Mouse (Mus musculus): Measurements from ENCODE around the gene Tm6sf1. TPM values are rescaled to one million over a fixed set of nuclear protein-coding genes. Genes with fewer than 3 reads are reported as not detected.

Gene Tm6sf1
- total and polyA plus RNA-seq, 3 experiments = 0.28 to 0.93 (median 0.57) TPM

- dilution Hi-C loops (cut with MboI; ENCODE audit: extremely low pct_ligation_motif_present, extremely low pct_unique_long_range_greater_than_20kb, low sequenced_read_pairs) (no loop called here), in situ Hi-C loops (cut with MboI; ENCODE audit: low pct_ligation_motif_present, low pct_unique_long_range_greater_than_20kb, low sequenced_read_pairs) (no loop called here)
- no peaks in the 10 kb centered on the region for H3K79me2 ChIP-seq (replicated peaks; ENCODE audit: control insufficient read depth, extremely low read depth, insufficient read depth, poor library complexity, severe bottlenecking)
- H3K27ac ChIP-seq (ENCODE audit: insufficient read depth, low read depth) = no peak overlapping the region
- H3K27me3 ChIP-seq (replicated peaks) = no peaks in the 10 kb centered on the region
- H3K9me3 ChIP-seq (replicated peaks; ENCODE audit: low read length) = no peaks in the 10 kb centered on the region
- no peak overlapping the region for H3K4me2 ChIP-seq (ENCODE audit: insufficient read depth, low read depth, poor library complexity, severe bottlenecking)
- no peak for TF ChIP-seq ELF1 (IDR thresholded peaks at IDR 0.05; ENCODE audit: low read depth, low read length)
- no peak for TF ChIP-seq RAD21 (IDR thresholded peaks at IDR 0.05; ENCODE audit: low read depth, low read length)
- TF ChIP-seq BHLHE40 (IDR thresholded peaks at IDR 0.05; ENCODE audit: low read depth, low read length) = no peak
- no peak for TF ChIP-seq ZNF384 (IDR thresholded peaks at IDR 0.05; ENCODE audit: low read depth, low read length)
- TF ChIP-seq CTCF (conservative IDR thresholded peaks at IDR 0.05 in 1 of 2, IDR thresholded peaks at IDR 0.05 in 1 of 2; ENCODE audit: low read depth in 2 of 2, low read length in 2 of 2) = no peak
- no peak for TF ChIP-seq SIN3A (IDR thresholded peaks at IDR 0.05; ENCODE audit: low read length)
- no peak for TF ChIP-seq CHD2 (IDR thresholded peaks at IDR 0.05; ENCODE audit: low read length)
- TF ChIP-seq CHD1 (IDR thresholded peaks at IDR 0.05; ENCODE audit: low read depth, low read length) = no peak
- TF ChIP-seq UBTF (IDR thresholded peaks at IDR 0.05; ENCODE audit: low read depth, low read length) = no peak
- no peak for DNase-seq (ENCODE audit: extremely low read depth)
- peaks cover 0 to 4% of the 10 kb centered on the region in 2 experiments; a peak in 2 of 4 replicates for H3K4me1 ChIP-seq (ENCODE audit: control insufficient read depth in 1 of 2, insufficient read depth in 2 of 2)
- no peak overlapping the region for H3K4me3 ChIP-seq (replicated peaks in 1 of 3; ENCODE audit: low read depth in 2 of 3, low read length in 2 of 3, poor library complexity in 1 of 3)
- no peak overlapping the region for H3K9ac ChIP-seq (ENCODE audit: insufficient read depth, low read depth)
- H3K36me3 ChIP-seq (replicated peaks in 1 of 2; ENCODE audit: control insufficient read depth in 1 of 2, insufficient read depth in 1 of 2, low read length in 1 of 2) = no peaks in the 10 kb centered on the region
Measured at GRCm38 (mm10) chr7:81880286-81880685, 21.5 kb downstream of the Tm6sf1 start.

- TF ChIP-seq CHD1 (IDR thresholded peaks at IDR 0.05; ENCODE audit: low read depth, low read length) (no peak), TCF12 (IDR thresholded peaks at IDR 0.05; ENCODE audit: low read depth, low read length) (no peak), USF2 (conservative IDR thresholded peaks at IDR 0.05; ENCODE audit: low read depth, low read length) (no peak), IRF4 (IDR thresholded peaks at IDR 0.05; ENCODE audit: low read depth, low read length) (no peak), RCOR1 (conservative IDR thresholded peaks at IDR 0.05; ENCODE audit: low read depth, low read length) (no peak), TBP (conservative IDR thresholded peaks at IDR 0.05; ENCODE audit: low read depth, low read length) (no peak), KAT2A (IDR thresholded peaks at IDR 0.05; ENCODE audit: insufficient replicate concordance, low read length) (no peak), ELF1 (IDR thresholded peaks at IDR 0.05; ENCODE audit: low read depth, low read length) (no peak), MYC (IDR thresholded peaks at IDR 0.05; ENCODE audit: low read depth, low read length) (no peak), RAD21 (IDR thresholded peaks at IDR 0.05; ENCODE audit: low read depth, low read length) (no peak), MAZ (IDR thresholded peaks at IDR 0.05; ENCODE audit: low read depth, low read length) (no peak), MAFK (IDR thresholded peaks at IDR 0.05; ENCODE audit: insufficient replicate concordance, low read length) (no peak), CHD2 (IDR thresholded peaks at IDR 0.05; ENCODE audit: low read length) (no peak), ZMIZ1 (IDR thresholded peaks at IDR 0.05; ENCODE audit: low read depth, low read length) (no peak), POLR2A (IDR thresholded peaks at IDR 0.05; ENCODE audit: low read depth, low read length) (no peak), NELFE (IDR thresholded peaks at IDR 0.05; ENCODE audit: low read depth, low read length) (no peak), JUND (conservative IDR thresholded peaks at IDR 0.05; ENCODE audit: low read depth, low read length) (no peak)
- Histone ChIP-seq H3K4me1 (ENCODE audit: control insufficient read depth in 1 of 2, insufficient read depth in 2 of 2) (peaks cover 0 to 4% of the 10 kb centered on the region in 2 experiments; a peak in 2 of 4 replicates), H3K4me3 (replicated peaks in 1 of 3; ENCODE audit: low read depth in 2 of 3, low read length in 2 of 3, poor library complexity in 1 of 3) (no peak overlapping the region), H3K79me2 (replicated peaks; ENCODE audit: control insufficient read depth, extremely low read depth, insufficient read depth, poor library complexity, severe bottlenecking) (no peaks in the 10 kb centered on the region), H3K27ac (ENCODE audit: insufficient read depth, low read depth) (no peak overlapping the region), H3K9ac (ENCODE audit: insufficient read depth, low read depth) (no peak overlapping the region), H3K27me3 (replicated peaks) (no peaks in the 10 kb centered on the region), H3K9me3 (replicated peaks; ENCODE audit: low read length) (no peaks in the 10 kb centered on the region), H3K4me2 (ENCODE audit: insufficient read depth, low read depth, poor library complexity, severe bottlenecking) (no peak overlapping the region), H3K36me3 (replicated peaks in 1 of 2; ENCODE audit: control insufficient read depth in 1 of 2, insufficient read depth in 1 of 2, low read length in 1 of 2) (no peaks in the 10 kb centered on the region)
- dilution Hi-C loops (cut with MboI; ENCODE audit: extremely low pct_ligation_motif_present, extremely low pct_unique_long_range_greater_than_20kb, low sequenced_read_pairs) = no loop called here
- DNase-seq (ENCODE audit: extremely low read depth) = no peak
- in situ Hi-C loops (cut with MboI; ENCODE audit: low pct_ligation_motif_present, low pct_unique_long_range_greater_than_20kb, low sequenced_read_pairs) = no loop called here
Measured at GRCm38 (mm10) chr7:81880797-81881196, 22.0 kb downstream of the Tm6sf1 start.

Measured in CH12.LX (cell line).